Mouse (Mus musculus) Patski (cell line): ENCODE measurements around the gene Cmas. TPM values are rescaled to one million over a fixed set of nuclear protein-coding genes. Genes with fewer than 3 reads are reported as not detected.

Experiments
- ATAC-seq: fragments of 100-300 bp; one replicate; pipeline ENCODE4 v1.8.0; 2021
- CTCF ChIA-PET: fragments of 350-600 bp; sonication (Branson Sonifier 250); formaldehyde crosslinking; loops from one replicate; lab custom pipeline; 2022; ENCODE audit warnings: inconsistent platforms; lab: Charles Lee
- POLR2A ChIA-PET: fragments of 350-600 bp; sonication (Branson Sonifier 250); formaldehyde crosslinking; loops from one replicate; lab custom pipeline; 2022; ENCODE audit warnings: antibody characterized with exemption, inconsistent platforms; lab: Charles Lee
- DNase-seq: peaks from one replicate; pipeline ENCODE4 v3.0.0-alpha.2; 2011; ENCODE audit warnings: low read depth, low spot score
- H3K27me3 ChIP-seq: fragments of 371-371 bp; one replicate; pipeline ENCODE4 v1.5.1; 2021
- CTCF ChIP-seq: fragments of 100-300 bp; IDR thresholded peaks from one replicate; pipeline ENCODE4 v1.5.1; 2021
- in situ Hi-C: fragments of 300-500 bp; cut with MboI; formaldehyde crosslinking; loops from 3 replicates; pipeline ENCODE4 v1.11.1; 2018; ENCODE audit warnings: low pct_unique_long_range_greater_than_20kb, mixed read lengths
- polyA plus RNA-seq: library from polyadenylated mRNA; unstranded; gene quantifications from one replicate; pipeline ENCODE4 v1.2.3, GENCODE M21; 2021

Cmas gene
- polyA plus RNA-seq, 1 experiment from 2014 or later, result 42.5 TPM

DNA sequence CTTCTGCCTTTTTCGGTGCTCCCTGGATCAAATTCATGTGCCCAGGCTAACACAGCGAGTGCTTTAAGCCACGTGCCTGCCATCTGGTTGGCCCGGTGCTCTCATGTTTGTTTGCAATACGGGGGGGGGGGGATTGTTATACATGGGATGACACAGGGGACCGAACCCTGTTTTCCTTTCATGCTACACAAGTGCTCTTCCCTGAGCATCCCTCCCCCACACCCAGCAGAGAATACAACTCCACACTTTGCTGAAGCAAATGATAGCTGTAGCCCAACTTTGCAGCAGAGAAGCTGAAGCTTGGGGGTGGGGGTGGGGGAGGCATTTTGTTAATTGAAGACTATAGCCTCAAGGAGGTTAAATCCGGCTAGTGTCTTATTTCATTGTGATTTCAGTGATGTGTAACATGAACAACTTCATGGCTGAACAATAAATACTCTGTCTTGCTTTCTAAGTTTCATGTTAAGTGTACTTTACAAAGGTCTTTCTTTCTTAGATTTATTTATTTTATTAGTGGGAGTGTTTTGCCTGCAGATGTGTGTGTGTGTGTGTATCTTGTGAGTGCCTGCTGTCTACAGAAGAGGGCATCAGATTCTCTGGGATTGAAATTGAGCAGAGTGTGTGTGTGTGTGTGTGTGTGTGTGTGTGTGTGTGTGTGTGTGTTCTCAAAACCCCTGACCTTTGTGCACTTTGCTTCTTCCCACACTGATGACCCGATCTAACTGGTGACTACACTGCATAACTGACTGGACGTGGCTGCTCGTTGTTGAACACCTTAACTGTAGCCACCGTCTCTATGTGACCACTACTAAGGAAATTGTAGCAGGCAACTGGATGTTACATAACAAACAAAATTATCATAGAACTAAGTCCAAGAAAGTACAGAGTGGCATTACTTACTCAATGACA lies 46.4 kb downstream of the Cmas start:
- DNase-seq (no peak), ATAC-seq (no peak)
- POLR2A ChIA-PET, result interaction anchor here (0.6 to 0.7 kb wide), 2 partner anchors 23 to 1338 kb away, joined by 3 to 4 read pairs; no protein-coding TSS in a partner anchor
- CTCF ChIA-PET, result interaction anchor here (1.4 kb wide), 1 partner anchor 11 kb away, joined by 4 read pairs; no protein-coding TSS in a partner anchor
- in situ Hi-C loops, result no loop called here
- peaks cover 4% of the 10 kb centered on the region for H3K27me3 ChIP-seq
- no peak for TF ChIP-seq CTCF

DNA sequence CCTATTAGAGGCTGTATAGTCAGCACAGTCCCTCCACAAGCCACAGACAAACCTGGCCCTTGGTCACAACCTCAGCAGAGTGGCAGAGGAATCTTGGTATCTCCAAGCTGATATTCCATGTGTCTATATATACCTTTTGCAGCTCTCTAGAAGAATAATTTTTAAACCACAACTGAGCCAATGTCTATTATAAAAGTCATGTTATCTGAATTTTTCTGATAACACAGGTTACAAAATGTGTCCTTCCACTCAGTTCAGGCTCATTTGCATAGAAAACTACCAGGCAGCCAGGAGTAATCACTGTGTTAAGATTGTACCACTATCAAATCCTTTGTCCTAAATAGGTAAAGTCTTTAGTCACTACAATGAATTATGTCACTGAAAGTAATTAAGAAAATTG lies 47.9 kb downstream of the Cmas start, which contains the start of gene Sult6b2:
Sult6b2 (minus strand) TSS at position 101 of the 400 bp plus-strand sequence.
- in situ Hi-C loops, result no loop called here
- POLR2A ChIA-PET, result no interaction called here
- CTCF ChIA-PET, result no interaction called here
- DNase-seq (no peak), ATAC-seq (no peak)
- H3K27me3 ChIP-seq, result peaks cover 4% of the 10 kb centered on the region
- TF ChIP-seq CTCF, result no peak

DNA sequence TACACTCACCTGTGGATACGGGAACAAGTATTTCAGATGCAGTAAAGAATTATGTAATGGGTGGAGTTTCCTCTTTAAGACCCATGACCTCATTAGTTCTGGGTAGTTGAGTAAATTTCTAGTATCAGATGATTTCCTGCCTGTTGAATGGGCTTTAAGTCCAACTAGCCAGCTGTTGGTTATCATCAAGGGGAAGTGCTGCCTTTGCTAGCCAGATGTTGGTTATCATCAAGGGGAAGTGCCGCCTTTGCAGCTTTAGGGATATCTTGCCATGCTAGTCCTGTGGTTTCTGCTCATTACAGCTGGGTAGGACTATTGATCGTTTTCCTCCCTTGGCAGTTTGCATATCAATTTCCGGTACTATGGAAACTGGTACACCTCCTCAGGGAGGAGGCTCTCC lies 49.8 kb downstream of the Cmas start:
- DNase-seq, result no peak
- ATAC-seq, result no peak
- H3K27me3 ChIP-seq, result peaks cover 4% of the 10 kb centered on the region
- in situ Hi-C loops, result no loop called here
- POLR2A ChIA-PET, result no interaction called here
- CTCF ChIA-PET, result interaction anchor here (1.3 kb wide), 1 partner anchor 9 kb away, joined by 3 read pairs; no protein-coding TSS in a partner anchor
- TF ChIP-seq CTCF, result no peak

DNA sequence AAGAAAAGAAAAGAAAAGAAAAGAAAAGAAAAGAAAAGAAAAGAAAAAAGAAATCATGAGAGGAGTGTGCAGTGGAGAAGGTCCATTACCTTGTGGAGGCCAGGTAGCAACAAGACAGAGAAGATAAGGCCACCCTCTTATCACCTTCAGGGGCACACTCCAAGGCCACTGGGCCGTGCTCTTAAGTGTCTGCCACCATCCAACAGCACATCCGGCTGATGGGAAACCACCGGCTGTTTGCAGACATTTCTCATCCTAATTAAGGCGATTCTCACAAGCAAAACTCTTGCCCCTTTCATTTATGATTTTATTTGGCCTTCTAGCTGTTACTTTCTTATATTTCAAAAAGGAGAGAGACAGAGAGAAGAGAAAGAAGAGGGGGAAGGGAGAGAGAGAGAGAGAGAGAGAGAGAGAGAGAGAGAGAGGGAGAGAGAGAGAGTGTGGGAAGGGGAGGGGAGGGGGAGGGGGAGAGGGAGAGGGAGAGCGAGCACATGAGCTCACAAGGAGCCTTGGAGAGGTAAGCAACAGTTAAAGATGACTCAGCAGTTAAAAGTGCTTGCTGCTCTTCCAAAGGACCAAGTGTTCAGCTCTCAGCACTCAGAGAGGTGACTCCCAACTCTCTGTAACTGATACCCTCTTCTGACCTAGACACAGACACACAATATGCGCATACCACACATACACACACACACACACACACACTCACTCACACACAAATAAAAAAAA lies 53.0 kb downstream of the Cmas start:
- ChIA-PET CTCF (interaction anchor here (2.3 kb wide), 1 partner anchor 11 kb away, joined by 8 read pairs; no protein-coding TSS in a partner anchor), POLR2A (interaction anchor here (0.9 kb wide), 1 partner anchor 16 kb away, joined by 3 read pairs; no protein-coding TSS in a partner anchor)
- no peak for ATAC-seq
- DNase-seq, result no peak
- in situ Hi-C loops, result no loop called here
- no peak for TF ChIP-seq CTCF
- H3K27me3 ChIP-seq, result no peaks in the 10 kb centered on the region

DNA sequence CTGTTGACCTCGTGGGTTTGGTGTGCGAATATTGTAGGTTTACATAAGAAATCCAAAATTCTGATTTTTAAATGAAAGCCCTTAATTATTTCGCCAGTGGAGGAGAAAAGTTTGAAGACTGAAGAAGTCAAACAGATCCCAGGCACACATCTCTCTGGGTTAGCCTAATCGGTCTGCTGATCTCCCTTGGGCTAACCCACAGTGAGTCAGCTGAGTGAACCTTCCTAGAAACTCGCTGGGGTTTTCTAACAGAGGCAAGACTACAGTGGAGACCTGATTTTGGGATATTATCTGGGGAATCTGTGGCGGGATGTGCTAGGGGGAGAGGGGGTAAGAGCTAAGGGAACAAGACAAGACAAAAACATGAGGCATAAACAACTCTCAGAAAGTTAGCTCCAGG lies 53.8 kb downstream of the Cmas start:
- in situ Hi-C loops, result no loop called here
- no peak for TF ChIP-seq CTCF
- CTCF ChIA-PET, result interaction anchor here (1.3 to 2.3 kb wide), 2 partner anchors 12 to 29 kb away, joined by 3 to 8 read pairs; no protein-coding TSS in a partner anchor
- POLR2A ChIA-PET, result no interaction called here
- ATAC-seq (no peak), DNase-seq (no peak)
- no peaks in the 10 kb centered on the region for H3K27me3 ChIP-seq

DNA sequence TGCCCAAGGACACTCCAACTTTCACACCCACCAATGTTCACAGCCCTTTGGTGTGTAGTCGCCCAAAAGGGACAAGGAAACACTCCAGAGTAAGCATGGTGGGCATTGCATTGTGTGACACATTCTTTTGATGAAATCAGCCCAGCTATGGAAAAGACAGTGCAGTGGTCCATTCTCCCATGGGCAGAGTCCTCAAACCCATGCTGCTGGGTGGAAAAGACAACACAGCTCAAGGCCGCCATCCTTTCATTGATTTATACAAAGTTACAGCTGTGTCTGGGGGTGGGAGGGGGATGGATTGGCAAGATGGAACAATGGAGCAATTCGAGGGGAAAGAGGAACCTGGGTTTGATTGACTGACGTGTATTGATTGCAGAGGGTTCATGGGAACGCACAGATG lies 56.5 kb downstream of the Cmas start:
- ATAC-seq (no peak), DNase-seq (no peak)
- POLR2A ChIA-PET, result no interaction called here
- CTCF ChIA-PET, result interaction anchor here (1.3 kb wide), 1 partner anchor 13 kb away, joined by 3 read pairs; no protein-coding TSS in a partner anchor
- in situ Hi-C loops, result no loop called here
- TF ChIP-seq CTCF, result no peak
- no peaks in the 10 kb centered on the region for H3K27me3 ChIP-seq

DNA sequence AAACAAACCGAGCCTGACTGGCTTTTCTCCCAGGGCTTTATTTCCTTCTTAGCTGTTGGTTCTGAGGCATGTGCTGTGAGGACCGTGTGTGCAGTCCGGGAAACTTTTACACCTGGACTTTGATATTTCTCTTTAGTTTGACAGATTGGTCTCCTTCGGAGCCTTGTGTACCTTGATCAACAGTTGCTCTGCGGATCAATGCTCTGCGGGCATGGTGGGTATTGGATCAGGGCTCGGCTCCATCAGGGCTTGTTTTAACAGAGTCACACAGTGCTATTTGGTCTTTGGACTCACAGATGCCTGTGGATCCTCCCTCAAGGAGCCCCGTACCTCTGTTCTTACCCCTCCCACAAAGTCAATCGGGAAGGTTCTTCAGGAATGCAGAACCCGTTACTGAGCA lies 57.5 kb downstream of the Cmas start:
- POLR2A ChIA-PET, result no interaction called here
- no peak for DNase-seq
- TF ChIP-seq CTCF, result no peak
- CTCF ChIA-PET, result interaction anchor here (0.7 to 2.1 kb wide), 4 partner anchors 12 to 33 kb away, joined by 4 to 7 read pairs (median 4); no protein-coding TSS in a partner anchor
- H3K27me3 ChIP-seq, result no peaks in the 10 kb centered on the region
- no peak for ATAC-seq
- in situ Hi-C loops, result no loop called here

DNA sequence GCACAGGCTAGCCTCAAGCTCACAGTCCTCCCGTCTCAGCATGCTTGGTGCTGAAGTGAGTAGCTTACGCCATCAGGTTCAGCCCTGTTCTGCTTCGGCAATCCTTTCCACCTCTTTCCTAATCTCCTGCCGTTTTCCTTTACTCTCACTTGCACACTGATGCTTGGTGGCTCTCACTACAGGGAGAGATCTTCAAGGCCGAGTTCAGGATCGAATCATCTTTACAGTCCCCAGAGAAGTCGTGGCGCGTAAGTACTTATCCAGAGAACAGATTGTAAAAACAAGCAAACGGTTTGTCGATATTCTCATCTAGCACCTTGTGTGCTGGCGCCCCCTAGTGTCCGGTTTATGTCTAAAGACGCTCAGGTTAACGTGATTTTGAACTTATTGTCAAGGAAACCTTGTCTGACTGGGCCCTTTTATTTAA lies 58.0 kb downstream of the Cmas start:
- ChIA-PET CTCF (interaction anchor here (0.7 to 2.1 kb wide), 4 partner anchors 11 to 33 kb away, joined by 4 to 7 read pairs (median 4); no protein-coding TSS in a partner anchor), POLR2A (no interaction called here)
- ATAC-seq (peak; percentile 72), DNase-seq (no peak)
- TF ChIP-seq CTCF, result peak; percentile 93
- in situ Hi-C loops, result no loop called here
- no peaks in the 10 kb centered on the region for H3K27me3 ChIP-seq

DNA sequence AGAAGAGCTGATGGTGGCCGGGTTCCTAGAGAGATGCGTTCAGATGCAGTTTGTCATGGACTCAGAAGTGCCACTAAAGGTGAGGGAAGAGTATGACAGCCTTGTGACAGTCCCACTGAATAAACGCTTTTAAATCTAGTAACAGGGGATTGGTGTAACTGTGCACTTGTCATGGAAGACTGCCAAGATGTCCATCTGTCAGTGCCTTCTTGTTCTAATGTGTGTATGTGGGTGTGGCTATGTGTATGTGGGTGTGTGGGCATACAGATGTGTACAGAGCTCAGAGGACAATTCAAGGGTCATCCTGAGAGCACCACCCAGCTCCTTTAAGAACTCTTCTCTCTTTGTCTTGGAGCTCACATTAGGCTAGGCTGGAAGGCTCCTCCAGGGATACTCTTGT lies 59.0 kb downstream of the Cmas start:
- no peak for ATAC-seq
- ChIA-PET CTCF (interaction anchor here (0.8 to 2.1 kb wide), 4 partner anchors 10 to 150 kb away, joined by 3 to 7 read pairs (median 4); no protein-coding TSS in a partner anchor), POLR2A (no interaction called here)
- TF ChIP-seq CTCF, result no peak
- DNase-seq, result no peak
- in situ Hi-C loops, result no loop called here
- H3K27me3 ChIP-seq, result no peaks in the 10 kb centered on the region

DNA sequence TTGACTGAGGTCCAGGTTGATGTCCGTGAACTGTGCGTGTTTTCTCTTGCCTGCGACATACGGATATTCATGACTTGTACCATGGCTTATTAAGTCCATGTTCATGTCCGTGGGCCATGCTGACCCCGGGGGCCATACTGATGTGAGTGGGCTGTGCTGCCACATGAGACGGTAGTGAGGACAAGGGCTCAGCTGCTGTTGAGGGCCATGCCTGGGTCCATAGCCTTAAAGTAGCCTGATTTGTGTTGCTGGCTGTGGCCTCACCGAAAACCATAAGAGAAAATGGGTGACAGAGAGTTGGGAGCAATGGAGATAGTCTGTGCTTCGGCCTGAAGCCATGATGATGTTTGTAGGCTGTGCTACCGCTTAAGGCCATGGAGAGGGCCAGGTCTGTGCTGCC lies 61.8 kb downstream of the Cmas start:
- H3K27me3 ChIP-seq, result no peaks in the 10 kb centered on the region
- in situ Hi-C loops, result no loop called here
- ChIA-PET CTCF (no interaction called here), POLR2A (no interaction called here)
- DNase-seq, result no peak
- no peak for TF ChIP-seq CTCF
- no peak for ATAC-seq
